Mouse (Mus musculus) brain, embryonic 14.5 days (tissue): ENCODE measurements around the gene Tdgf1.

Source experiments
- CTCF ChIP-seq: fragments of 200-500 bp; IDR thresholded peaks from 2 replicates; pipeline ENCODE4 v1.5.1; 2012; ENCODE audit warnings: inconsistent platforms, mild to moderate bottlenecking, moderate library complexity, borderline replicate concordance; ENCODE audit not compliant: insufficient read depth, insufficient read length; ENCODE audit errors: extremely low read depth
- POLR2A ChIP-seq: fragments of 200-500 bp; IDR thresholded peaks from 2 replicates; pipeline ENCODE4 v1.6.1; 2012; ENCODE audit warnings: mild to moderate bottlenecking, inconsistent platforms, borderline replicate concordance; ENCODE audit not compliant: poor library complexity, insufficient read depth, insufficient read length, severe bottlenecking; ENCODE audit errors: extremely low read depth

DNA sequence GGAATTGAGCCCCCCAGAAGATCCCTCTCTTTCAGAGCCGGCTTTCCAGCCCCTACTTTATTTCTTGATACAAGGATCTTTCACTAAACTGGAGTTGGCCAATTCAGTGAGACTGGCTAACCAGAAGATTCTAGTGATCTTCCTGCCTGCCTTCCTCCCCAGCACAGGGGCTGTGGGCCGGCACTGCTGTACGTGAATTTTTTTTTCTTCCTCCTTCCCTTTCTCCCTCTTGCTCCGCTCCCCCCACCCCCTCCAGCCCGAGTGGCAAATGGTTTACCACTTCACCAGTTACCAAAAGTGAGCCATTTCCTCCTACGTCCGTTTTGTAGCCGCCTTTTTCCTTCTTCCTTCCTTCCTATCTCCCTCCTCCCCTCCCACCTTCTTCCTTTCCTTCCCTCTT, 30.5 kb downstream of the Tdgf1 start:
- TF ChIP-seq CTCF, result no peak
- TF ChIP-seq POLR2A, result no peak
